Mouse (Mus musculus) layer of hippocampus, adult 11-12 months (tissue): ENCODE measurements around the gene Fastk.
A peak's percentile ranks its signal among the peaks of the same experiment; 100 is the strongest.

Experiments
- DNase-seq: peaks from one replicate; pipeline ENCODE4 v3.0.0; 2022; ENCODE audit warnings: low spot score

Gene Fastk

GRCm38 (mm10) chr5:24453283-24453984 lies 8.3 kb upstream of the Fastk start:
- no peak for DNase-seq

- no peak for DNase-seq
Measured at GRCm38 (mm10) chr5:24452691-24453233, 7.7 kb upstream of the Fastk start.

GRCm38 (mm10) chr5:24452030-24452690 lies 7.1 kb upstream of the Fastk start, which contains the start of gene Agap3:
Gene Agap3, plus strand, starts transcription at chr5:24452177.
- peak; percentile 59 for DNase-seq

GRCm38 (mm10) chr5:24451264-24452029 lies 6.4 kb upstream of the Fastk start:
- peak; percentile 88 for DNase-seq

GRCm38 (mm10) chr5:24447624-24448298 lies 2.7 kb upstream of the Fastk start, which contains the start of gene Tmub1:
Gene Tmub1, minus strand, starts transcription at chr5:24447854.
- DNase-seq: peak; percentile 86

- DNase-seq: no peak
Measured at GRCm38 (mm10) chr5:24446630-24447029, 1.5 kb upstream of the Fastk start.

GRCm38 (mm10) chr5:24445428-24446080 lies 467 bp upstream of the Fastk start:
- no peak for DNase-seq

GRCm38 (mm10) chr5:24443927-24444326 lies 1.2 kb downstream of the Fastk start:
- DNase-seq: no peak

- DNase-seq: no peak
Measured at GRCm38 (mm10) chr5:24443204-24443603, 1.9 kb downstream of the Fastk start.

- DNase-seq: no peak
Measured at GRCm38 (mm10) chr5:24442029-24442428, 3.1 kb downstream of the Fastk start.

- no peak for DNase-seq
Measured at GRCm38 (mm10) chr5:24441187-24441586, 3.9 kb downstream of the Fastk start.

- no peak for DNase-seq
Measured at GRCm38 (mm10) chr5:24433993-24434392, 11.1 kb downstream of the Fastk start.

- DNase-seq: no peak
Measured at GRCm38 (mm10) chr5:24428596-24428995, 16.5 kb downstream of the Fastk start.

GRCm38 (mm10) chr5:24427981-24428402 lies 17.1 kb downstream of the Fastk start:
- DNase-seq: no peak

- DNase-seq: no peak
Measured at GRCm38 (mm10) chr5:24427285-24427633, 17.8 kb downstream of the Fastk start.

GRCm38 (mm10) chr5:24426556-24427284 lies 18.4 kb downstream of the Fastk start:
- DNase-seq: no peak

- DNase-seq: no peak
Measured at GRCm38 (mm10) chr5:24426037-24426432, 19.1 kb downstream of the Fastk start.

GRCm38 (mm10) chr5:24425421-24426036 lies 19.6 kb downstream of the Fastk start:
- peak; percentile 50 for DNase-seq

GRCm38 (mm10) chr5:24424861-24425411 lies 20.2 kb downstream of the Fastk start:
- DNase-seq: peak; percentile 80
